Mouse (Mus musculus) left cerebral cortex, postnatal 36 days (tissue): ENCODE results near the gene Ipo13. TPM values are rescaled to one million over a fixed set of nuclear protein-coding genes. Genes with fewer than 3 reads are reported as not detected.

Experiments used
- DNase-seq, 2 experiments: peaks; one replicate each; pipeline ENCODE4 v3.0.0; 2021 to 2022; ENCODE audit warnings: low spot score in 2 of 2, mixed read lengths in 1 of 2
- intact Hi-C: fragments of 180-260 bp; cut with DNase I; formaldehyde crosslinking; loops from one replicate; pipeline ENCODE4 v1.15.1; 2025
- total RNA-seq, 2 experiments: library from RNA; stranded (reverse); gene quantifications; 2 replicates each; pipeline ENCODE4 v1.2.3; 2021

The Ipo13 gene
- total RNA-seq, 2 experiments from 2014 or later = 119 to 122 TPM

GRCm38 (mm10) chr4:117887920-117888319 is 26.9 kb downstream of the Ipo13 start:
- DNase-seq = no peak
- intact Hi-C loops = loop anchor here (2.0 kb wide), 1 partner anchor 27 kb away; the partner anchor contains the start of gene Ipo13

DNA sequence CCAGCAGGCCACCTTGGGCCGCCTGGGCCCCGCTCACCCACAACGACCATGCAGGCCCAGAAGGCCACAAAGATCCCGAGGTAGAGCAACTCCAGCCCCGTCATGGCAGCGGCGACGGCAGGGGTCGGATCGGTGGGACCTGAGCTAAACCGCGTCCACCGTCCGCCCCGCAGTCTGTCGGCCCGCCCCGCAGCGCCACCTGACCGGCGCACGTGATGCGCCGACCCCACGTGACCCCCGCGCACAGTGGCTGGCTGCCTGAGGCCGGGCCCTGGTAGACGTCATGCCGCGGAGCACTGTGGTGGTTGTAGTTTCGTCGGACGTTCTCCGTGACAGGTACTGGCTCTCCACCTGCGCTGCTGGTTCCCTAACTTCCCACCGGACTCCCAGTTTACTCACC is 27.7 kb downstream of the Ipo13 start, which contains the start of gene Atp6v0b:
Gene Atp6v0b (minus strand): TSS at position 201 of the 400 bp plus-strand sequence.
- DNase-seq = peak; percentile 95 to 96
- intact Hi-C loops = loop anchor here (2.0 kb wide), 1 partner anchor 28 kb away; the partner anchor contains the start of gene Ipo13

- no peak for DNase-seq
- intact Hi-C loops = loop anchor here (2.0 kb wide), 1 partner anchor 28 kb away; the partner anchor contains the start of gene Ipo13
These were observed 28.2 kb downstream of the Ipo13 start for GRCm38 (mm10) chr4:117886644-117887043.

GRCm38 (mm10) chr4:117885994-117886393 is 28.8 kb downstream of the Ipo13 start:
- intact Hi-C loops = loop anchor here (2.0 kb wide), 1 partner anchor 29 kb away; the partner anchor contains the start of gene Ipo13
- DNase-seq = no peak

GRCm38 (mm10) chr4:117885093-117885492 is 29.7 kb downstream of the Ipo13 start:
- no peak for DNase-seq
- intact Hi-C loops = no loop called here

DNA sequence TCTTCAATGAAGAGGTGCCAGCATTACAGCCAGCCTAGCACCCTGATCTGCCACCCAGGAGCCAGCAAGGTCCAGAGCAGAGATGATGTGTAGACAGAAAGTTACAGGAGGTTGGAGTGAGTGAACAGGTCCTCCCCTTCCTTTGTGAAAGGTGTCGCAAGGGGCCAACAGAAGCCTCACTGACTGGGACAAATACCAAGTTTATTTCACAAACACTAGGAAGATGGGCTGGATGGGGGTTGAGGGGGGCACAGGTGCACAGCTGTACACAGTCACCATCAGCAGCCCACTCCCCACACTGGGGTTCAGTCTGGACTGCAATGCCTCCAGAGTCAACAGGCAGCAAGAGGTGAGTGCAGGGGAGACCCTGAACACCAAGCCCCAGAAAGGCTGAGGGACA is 30.7 kb downstream of the Ipo13 start:
- DNase-seq = no peak
- intact Hi-C loops = no loop called here

GRCm38 (mm10) chr4:117882701-117883691 is 31.8 kb downstream of the Ipo13 start, which contains the start of gene B4galt2:
Gene B4galt2, minus strand, starts transcription at chr4:117883487.
- intact Hi-C loops = no loop called here
- peak; percentile 70 to 84 for DNase-seq

GRCm38 (mm10) chr4:117878703-117879102 is 36.1 kb downstream of the Ipo13 start:
- intact Hi-C loops = no loop called here
- DNase-seq = peak in 1 of 2 experiments; percentile 47

DNA sequence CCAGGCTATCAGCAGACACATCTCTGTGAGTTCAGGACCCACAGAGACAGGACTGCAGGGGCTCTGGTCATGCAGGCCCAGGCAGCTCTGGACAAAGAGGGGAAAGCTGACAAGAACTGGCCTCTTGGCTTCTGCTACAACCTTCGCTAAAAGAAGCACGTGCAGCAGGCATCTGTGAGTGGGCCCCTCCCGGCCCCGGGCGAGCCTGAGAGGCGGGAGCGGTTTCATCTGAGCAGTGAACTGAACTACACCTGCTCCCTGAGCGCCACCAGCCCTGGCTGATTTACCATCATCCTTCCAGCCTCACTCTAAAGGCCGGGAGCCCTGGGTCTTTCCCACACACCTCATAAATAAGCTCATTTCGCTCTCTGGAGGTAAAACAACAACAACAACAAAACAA is 36.5 kb downstream of the Ipo13 start:
- intact Hi-C loops = no loop called here
- no peak for DNase-seq

DNA sequence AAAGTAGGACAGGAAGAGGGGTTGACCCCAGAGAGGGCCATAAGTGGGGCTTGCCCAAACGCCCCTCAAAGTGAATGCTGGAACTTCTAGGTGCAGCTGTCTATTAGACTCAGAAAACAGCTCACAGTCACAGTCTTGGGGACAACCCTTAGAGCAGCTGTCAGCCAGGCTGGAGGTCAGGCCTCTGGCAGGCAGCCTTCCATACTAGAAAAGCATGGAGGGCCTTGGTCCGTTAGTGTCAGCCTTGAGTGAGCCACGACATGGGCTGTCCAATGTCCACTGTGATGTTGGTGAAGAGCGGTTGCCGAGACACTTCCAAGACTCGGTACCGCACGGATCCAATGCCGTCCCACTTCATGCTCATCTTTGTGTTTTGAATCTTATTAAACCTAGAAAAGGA is 41.2 kb downstream of the Ipo13 start:
- intact Hi-C loops = no loop called here
- DNase-seq = no peak

- DNase-seq = no peak
- intact Hi-C loops = no loop called here
These were observed 42.3 kb downstream of the Ipo13 start, which contains the start of gene Ccdc24 for GRCm38 (mm10) chr4:117872471-117872886. Gene Ccdc24, minus strand, starts transcription at chr4:117872557.

DNA sequence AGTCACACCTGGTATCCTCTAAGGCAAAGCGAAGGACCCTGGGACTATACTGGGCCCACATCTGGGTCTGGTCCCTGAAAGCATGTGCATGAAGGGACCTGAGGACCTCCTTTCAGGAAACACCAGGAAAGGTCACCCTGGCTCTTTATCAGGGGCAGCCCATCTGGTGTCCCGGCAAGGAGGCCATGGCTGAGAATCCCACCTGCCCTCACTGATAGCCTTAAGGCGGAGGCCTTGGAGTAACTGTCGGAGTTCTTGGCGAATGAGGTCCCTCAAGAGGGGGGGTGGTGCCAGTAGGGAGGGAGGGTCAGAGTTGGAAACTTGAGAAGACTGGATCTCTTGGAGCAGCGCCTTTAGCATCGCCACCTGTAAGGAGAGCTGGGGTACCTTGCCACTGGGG is 43.0 kb downstream of the Ipo13 start:
- intact Hi-C loops = no loop called here
- DNase-seq = no peak

DNA sequence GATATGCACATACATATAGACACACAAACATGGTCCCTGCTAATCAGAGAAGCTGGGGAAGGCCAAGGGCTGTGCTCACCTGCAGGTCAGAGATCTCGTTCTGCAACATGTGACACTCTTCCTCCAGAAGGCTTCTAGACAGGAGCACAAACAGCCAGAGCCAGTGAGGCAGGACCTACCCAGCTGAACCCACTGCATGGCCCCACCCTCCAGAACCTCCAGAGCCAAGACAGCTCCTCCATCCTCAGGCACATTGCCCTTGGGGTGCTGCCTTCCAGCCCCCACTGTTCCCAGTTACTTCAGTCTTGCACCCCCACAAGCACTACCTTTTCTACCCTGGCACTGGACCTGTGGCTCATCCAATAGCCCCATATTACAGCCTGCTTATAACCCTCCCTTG is 44.4 kb downstream of the Ipo13 start:
- intact Hi-C loops = no loop called here

DNA sequence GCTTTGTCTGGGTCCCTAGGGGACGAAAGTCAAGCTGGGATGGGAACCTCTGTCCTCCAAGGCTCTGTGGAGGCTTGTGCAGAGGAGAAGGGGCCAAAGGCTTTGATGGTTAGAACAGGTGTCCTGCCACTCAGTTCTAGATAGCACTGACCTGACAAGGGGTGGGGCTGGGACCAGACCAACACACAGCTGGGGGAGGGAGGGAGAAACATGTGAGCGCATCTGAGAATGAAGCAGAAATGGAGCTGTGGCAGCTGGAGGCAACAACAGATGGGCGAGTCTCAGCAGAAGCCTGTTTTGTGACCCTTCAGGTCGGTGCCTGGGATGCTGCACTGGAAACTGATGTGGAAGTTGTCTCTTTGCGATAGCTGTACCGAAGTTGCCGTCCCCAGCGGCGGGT is 45.5 kb downstream of the Ipo13 start:
- no peak for DNase-seq
- intact Hi-C loops = no loop called here

More for the DNA sequence above, 44.4 kb downstream of the Ipo13 start:
- no peak for DNase-seq

DNA sequence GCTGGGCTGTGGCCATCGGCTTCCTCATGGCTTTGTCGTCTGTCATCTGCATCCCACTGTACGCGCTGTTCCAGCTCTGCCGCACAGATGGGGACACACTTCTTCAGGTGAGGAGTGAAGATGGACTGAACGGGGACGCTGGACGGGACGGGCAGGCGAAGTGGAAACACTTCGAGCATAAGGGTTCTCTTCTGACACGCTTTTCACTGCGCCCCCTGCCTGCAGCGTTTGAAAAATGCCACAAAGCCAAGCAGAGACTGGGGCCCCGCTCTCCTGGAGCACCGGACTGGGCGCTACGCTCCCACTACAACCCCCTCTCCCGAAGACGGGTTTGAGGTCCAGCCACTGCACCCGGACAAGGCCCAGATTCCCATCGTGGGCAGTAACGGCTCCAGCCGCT is 47.0 kb downstream of the Ipo13 start:
- no peak for DNase-seq
- intact Hi-C loops = no loop called here

DNA sequence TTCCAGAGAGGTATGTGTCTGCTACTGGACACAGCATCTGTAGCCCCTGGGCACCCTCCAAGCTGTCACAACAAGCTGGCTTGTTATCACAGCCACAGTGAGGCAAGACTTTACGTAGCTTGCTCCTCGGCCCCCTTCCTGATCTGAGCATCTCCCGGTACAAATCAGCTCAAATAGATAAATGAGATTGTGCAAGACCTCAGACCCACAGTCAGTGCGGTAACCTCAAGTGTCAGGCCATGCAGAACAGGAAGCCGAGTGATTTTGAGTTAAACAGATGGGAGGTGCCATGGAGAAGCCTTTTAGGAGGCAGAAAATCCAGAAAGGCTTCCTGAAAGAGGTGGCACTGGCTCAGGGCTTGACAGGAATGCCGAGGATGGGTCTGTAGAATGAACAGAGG is 47.8 kb downstream of the Ipo13 start:
- intact Hi-C loops = no loop called here
- DNase-seq = no peak

DNA sequence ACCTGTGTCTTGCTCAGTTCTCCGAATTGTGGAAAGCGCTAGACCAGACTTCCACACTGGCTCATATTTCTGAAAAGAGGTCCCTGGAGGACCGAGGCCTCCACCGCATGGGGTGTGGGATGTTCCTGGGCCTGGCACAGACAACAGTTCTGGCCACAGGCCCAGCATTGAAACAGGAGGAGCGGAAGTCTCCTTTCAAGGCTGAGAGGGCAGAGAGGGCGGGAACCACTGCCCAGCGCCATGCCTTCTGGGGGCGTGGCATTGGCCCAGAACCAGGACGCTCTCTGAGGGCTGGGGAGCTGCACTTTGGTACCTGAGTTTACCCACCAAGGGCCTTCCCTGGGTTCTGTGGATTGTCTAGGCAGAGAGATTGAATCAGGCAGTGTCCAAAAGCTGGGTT is 48.7 kb downstream of the Ipo13 start:
- intact Hi-C loops = no loop called here
- no peak for DNase-seq

- no peak for DNase-seq
- intact Hi-C loops = no loop called here
These were observed 52.0 kb downstream of the Ipo13 start for GRCm38 (mm10) chr4:117862823-117863222.

DNA sequence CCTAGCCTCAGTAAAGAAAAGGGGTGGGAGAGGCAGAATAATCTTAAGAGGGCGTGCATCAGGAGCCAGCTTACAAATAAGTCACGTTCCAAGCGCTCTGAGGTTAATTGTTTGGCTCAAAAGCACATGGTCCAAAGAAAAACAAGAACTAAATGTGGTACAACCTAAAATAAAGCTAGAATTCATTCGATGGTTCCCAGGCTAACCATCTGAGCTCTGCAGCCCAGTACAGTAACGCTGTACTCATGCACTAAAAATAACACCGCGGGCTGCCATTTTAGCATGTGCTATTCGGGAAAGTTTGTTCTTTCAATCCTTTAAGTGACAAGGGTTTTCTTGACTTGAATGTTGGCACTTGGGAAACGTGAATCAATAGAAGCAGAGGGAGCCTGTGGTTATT is 54.2 kb downstream of the Ipo13 start:
- intact Hi-C loops = no loop called here
- DNase-seq = no peak

DNA sequence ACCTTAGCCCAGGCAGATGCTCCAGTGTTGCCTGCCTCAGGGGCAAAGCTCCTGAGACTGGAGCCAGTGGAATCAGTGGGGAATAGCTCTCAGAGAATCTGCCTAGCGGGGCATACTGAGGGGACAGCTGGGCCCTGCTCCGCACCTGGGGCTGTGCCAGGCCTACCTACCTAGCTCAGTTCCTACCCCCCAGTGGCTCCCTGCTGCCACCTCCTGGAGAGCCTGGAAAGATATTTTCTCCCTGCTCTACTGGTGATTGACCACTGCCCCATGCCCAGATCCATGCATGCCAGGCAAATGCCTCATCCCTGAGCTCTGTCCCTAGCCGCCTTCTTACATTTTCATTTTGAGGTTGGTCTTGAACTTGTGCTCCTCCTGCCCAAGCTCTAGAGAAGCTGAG is 56.0 kb downstream of the Ipo13 start:
- intact Hi-C loops = loop anchor here (2.0 kb wide), 1 partner anchor 24 kb away; the partner anchor contains the start of gene Slc6a9
- DNase-seq = peak in 1 of 2 experiments; percentile 65

- intact Hi-C loops = no loop called here
These were observed 59.7 kb downstream of the Ipo13 start for GRCm38 (mm10) chr4:117855146-117855545.

More at GRCm38 (mm10) chr4:117855146-117855545, 59.7 kb downstream of the Ipo13 start:
- DNase-seq = no peak
